Mouse (Mus musculus) skeletal muscle tissue, adult 2 months (tissue): ENCODE results near the gene Nuak2.

Source experiments
- DNase-seq: peaks from one replicate; pipeline ENCODE4 v3.0.0-alpha.2; 2012; ENCODE audit warnings: low read depth, low spot score

Gene Nuak2

GRCm38 (mm10) chr1:132376211-132377054 lies 60.5 kb downstream of the Nuak2 start:
- DNase-seq = no peak

- no peak for DNase-seq
Measured at GRCm38 (mm10) chr1:132377055-132377365, 61.1 kb downstream of the Nuak2 start.

- no peak for DNase-seq
Measured at GRCm38 (mm10) chr1:132377811-132378210, 61.9 kb downstream of the Nuak2 start.

GRCm38 (mm10) chr1:132380550-132381100 lies 64.7 kb downstream of the Nuak2 start:
- DNase-seq = no peak

- no peak for DNase-seq
Measured at GRCm38 (mm10) chr1:132381929-132382328, 66.0 kb downstream of the Nuak2 start.
